Mouse (Mus musculus): ENCODE measurements around the gene Lrba. TPM values are rescaled to one million over a fixed set of nuclear protein-coding genes. Genes with fewer than 3 reads are reported as not detected.

Gene Lrba
- total and polyA plus RNA-seq, 3 experiments = 12.3 to 22.6 (median 13.8) TPM

- peak overlapping the region; percentile 83 for H3K4me2 ChIP-seq (ENCODE audit: insufficient read depth, low read depth, poor library complexity, severe bottlenecking)
- dilution Hi-C loops (cut with MboI; ENCODE audit: extremely low pct_ligation_motif_present, extremely low pct_unique_long_range_greater_than_20kb, low sequenced_read_pairs) = no loop called here
- no peak overlapping the region for H3K27ac ChIP-seq (ENCODE audit: insufficient read depth, low read depth)
Measured at GRCm38 (mm10) chr3:86210267-86210939, 14.1 kb upstream of the Lrba start.

DNA sequence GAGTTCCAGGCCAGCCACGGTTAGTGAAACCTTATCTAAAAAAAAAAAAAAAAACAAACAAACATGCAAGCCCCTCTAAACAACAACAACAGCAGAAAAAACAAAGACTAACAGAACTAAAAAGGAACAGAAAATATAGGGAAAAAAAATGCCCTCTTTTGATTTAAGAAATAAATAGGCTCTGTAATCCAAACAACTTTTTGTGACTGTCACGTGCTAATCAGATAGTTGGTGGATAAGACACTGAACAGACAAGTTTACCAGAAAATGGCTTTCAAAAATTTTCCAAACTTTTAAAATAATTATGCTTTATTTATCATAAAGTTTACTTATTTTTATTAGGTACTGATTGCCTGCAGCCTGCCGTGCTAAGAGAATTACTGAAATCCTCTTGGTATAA is 13.5 kb upstream of the Lrba start:
- no peaks in the 10 kb centered on the region for H3K79me2 ChIP-seq (replicated peaks; ENCODE audit: control insufficient read depth, extremely low read depth, insufficient read depth, poor library complexity, severe bottlenecking)
- H3K27ac ChIP-seq (ENCODE audit: insufficient read depth, low read depth) = no peak overlapping the region
- no peaks in the 10 kb centered on the region for H3K27me3 ChIP-seq (replicated peaks)
- no peak for TF ChIP-seq MXI1 (IDR thresholded peaks at IDR 0.05; ENCODE audit: low read depth, low read length)
- TF ChIP-seq RAD21 (IDR thresholded peaks at IDR 0.05; ENCODE audit: low read depth, low read length) = no peak
- no peak for TF ChIP-seq MEF2A (IDR thresholded peaks at IDR 0.05; ENCODE audit: borderline replicate concordance, low read depth, low read length)
- peak; percentile 65 for TF ChIP-seq ZNF384 (IDR thresholded peaks at IDR 0.05; ENCODE audit: low read depth, low read length)
- TF ChIP-seq ELF1 (IDR thresholded peaks at IDR 0.05; ENCODE audit: low read depth, low read length) = no peak
- no peak for TF ChIP-seq HCFC1 (IDR thresholded peaks at IDR 0.05; ENCODE audit: low read depth, low read length)
- no peaks in the 10 kb centered on the region for H3K36me3 ChIP-seq (replicated peaks in 1 of 2; ENCODE audit: control insufficient read depth in 1 of 2, insufficient read depth in 1 of 2, low read length in 1 of 2)
- peak overlapping the region; percentile 51 for H3K9ac ChIP-seq (ENCODE audit: insufficient read depth, low read depth)
- H3K4me1 ChIP-seq (ENCODE audit: control insufficient read depth in 1 of 2, insufficient read depth in 2 of 2) = peaks cover 10 to 35% of the 10 kb centered on the region in 2 experiments
- dilution Hi-C loops (cut with MboI; ENCODE audit: extremely low pct_ligation_motif_present, extremely low pct_unique_long_range_greater_than_20kb, low sequenced_read_pairs) = no loop called here
- H3K4me3 ChIP-seq (replicated peaks in 1 of 3; ENCODE audit: low read depth in 2 of 3, low read length in 2 of 3, poor library complexity in 1 of 3) = no peak overlapping the region
- in situ Hi-C loops (cut with MboI; ENCODE audit: low pct_ligation_motif_present, low pct_unique_long_range_greater_than_20kb, low sequenced_read_pairs) = no loop called here
- no peak for DNase-seq (ENCODE audit: extremely low read depth)
- no peaks in the 10 kb centered on the region for H3K9me3 ChIP-seq (replicated peaks; ENCODE audit: low read length)
- peak overlapping the region; percentile 83; the same call in 1 of the 2 replicates for H3K4me2 ChIP-seq (ENCODE audit: insufficient read depth, low read depth, poor library complexity, severe bottlenecking)

More at GRCm38 (mm10) chr3:86210267-86210939, 14.1 kb upstream of the Lrba start:
- Histone ChIP-seq H3K9ac (ENCODE audit: insufficient read depth, low read depth) (peak overlapping the region; percentile 51), H3K4me3 (replicated peaks in 1 of 3; ENCODE audit: low read depth in 2 of 3, low read length in 2 of 3, poor library complexity in 1 of 3) (no peak overlapping the region), H3K4me1 (ENCODE audit: control insufficient read depth in 1 of 2, insufficient read depth in 2 of 2) (peaks cover 6 to 32% of the 10 kb centered on the region in 2 experiments; a peak in 3 of 4 replicates), H3K27me3 (replicated peaks) (no peaks in the 10 kb centered on the region), H3K36me3 (replicated peaks in 1 of 2; ENCODE audit: control insufficient read depth in 1 of 2, insufficient read depth in 1 of 2, low read length in 1 of 2) (no peaks in the 10 kb centered on the region), H3K9me3 (replicated peaks; ENCODE audit: low read length) (no peaks in the 10 kb centered on the region), H3K79me2 (replicated peaks; ENCODE audit: control insufficient read depth, extremely low read depth, insufficient read depth, poor library complexity, severe bottlenecking) (no peaks in the 10 kb centered on the region)
- peak; percentile 51 for DNase-seq (ENCODE audit: extremely low read depth)
- TF ChIP-seq JUND (conservative IDR thresholded peaks at IDR 0.05; ENCODE audit: low read depth, low read length) (0 out of 2 replicates have a peak, but pooled peaks have one; percentile 22), POLR2A (IDR thresholded peaks at IDR 0.05; ENCODE audit: low read depth, low read length) (no peak), ZC3H11A (IDR thresholded peaks at IDR 0.05; ENCODE audit: low read depth, low read length) (no peak), CHD1 (IDR thresholded peaks at IDR 0.05; ENCODE audit: low read depth, low read length) (no peak), MXI1 (IDR thresholded peaks at IDR 0.05; ENCODE audit: low read depth, low read length) (no peak), MEF2A (IDR thresholded peaks at IDR 0.05; ENCODE audit: borderline replicate concordance, low read depth, low read length) (0 out of 2 replicates have a peak, but pooled peaks have one; percentile 10), SIN3A (IDR thresholded peaks at IDR 0.05; ENCODE audit: low read length) (no peak), EP300 (IDR thresholded peaks at IDR 0.05; ENCODE audit: low read length) (peak; percentile 49; the same call in 1 of the 2 replicates)
- in situ Hi-C loops (cut with MboI; ENCODE audit: low pct_ligation_motif_present, low pct_unique_long_range_greater_than_20kb, low sequenced_read_pairs) = no loop called here

DNA sequence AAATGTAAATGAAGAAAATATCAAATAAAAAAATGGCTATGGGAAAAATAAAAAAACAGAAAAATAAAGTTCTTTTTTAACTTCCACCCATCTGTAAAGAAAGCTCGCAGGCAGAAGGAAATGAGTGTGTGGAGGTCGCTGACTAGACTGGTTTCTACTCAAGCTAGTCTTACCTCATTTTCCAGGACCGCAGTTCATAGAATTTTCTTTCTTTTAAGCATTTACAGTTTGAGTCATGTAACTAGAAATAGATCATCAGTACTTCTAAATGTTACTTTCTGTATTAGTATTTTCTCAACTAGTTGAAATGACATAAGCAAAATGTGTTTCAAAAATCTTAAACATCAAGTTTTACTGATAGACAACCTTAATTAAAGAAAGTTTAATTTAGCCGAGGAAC is 10.2 kb upstream of the Lrba start:
- dilution Hi-C loops (cut with MboI; ENCODE audit: extremely low pct_ligation_motif_present, extremely low pct_unique_long_range_greater_than_20kb, low sequenced_read_pairs) (no loop called here), in situ Hi-C loops (cut with MboI; ENCODE audit: low pct_ligation_motif_present, low pct_unique_long_range_greater_than_20kb, low sequenced_read_pairs) (no loop called here)
- H3K9ac ChIP-seq (ENCODE audit: insufficient read depth, low read depth) = no peak overlapping the region
- H3K9me3 ChIP-seq (replicated peaks; ENCODE audit: low read length) = no peaks in the 10 kb centered on the region
- peaks cover 10 to 23% of the 10 kb centered on the region in 2 experiments for H3K4me1 ChIP-seq (ENCODE audit: control insufficient read depth in 1 of 2, insufficient read depth in 2 of 2)
- H3K4me3 ChIP-seq (replicated peaks in 1 of 3; ENCODE audit: low read depth in 2 of 3, low read length in 2 of 3, poor library complexity in 1 of 3) = no peak overlapping the region
- no peaks in the 10 kb centered on the region for H3K36me3 ChIP-seq (replicated peaks in 1 of 2; ENCODE audit: control insufficient read depth in 1 of 2, insufficient read depth in 1 of 2, low read length in 1 of 2)
- peak; percentile 79 for DNase-seq (ENCODE audit: extremely low read depth)
- no peaks in the 10 kb centered on the region for H3K79me2 ChIP-seq (replicated peaks; ENCODE audit: control insufficient read depth, extremely low read depth, insufficient read depth, poor library complexity, severe bottlenecking)
- H3K4me2 ChIP-seq (ENCODE audit: insufficient read depth, low read depth, poor library complexity, severe bottlenecking) = peak overlapping the region; percentile 37; the same call in 1 of the 2 replicates
- no peaks in the 10 kb centered on the region for H3K27me3 ChIP-seq (replicated peaks)
- H3K27ac ChIP-seq (ENCODE audit: insufficient read depth, low read depth) = no peak overlapping the region
- TF ChIP-seq MYC (IDR thresholded peaks at IDR 0.05; ENCODE audit: low read depth, low read length) = peak; percentile 87
- TF ChIP-seq RCOR1 (conservative IDR thresholded peaks at IDR 0.05; ENCODE audit: low read depth, low read length) = peak; percentile 87
- peak; percentile 99 for TF ChIP-seq JUND (conservative IDR thresholded peaks at IDR 0.05; ENCODE audit: low read depth, low read length)
- TF ChIP-seq SIN3A (IDR thresholded peaks at IDR 0.05; ENCODE audit: low read length) = 0 out of 2 replicates have a peak, but pooled peaks have one; percentile 46
- TF ChIP-seq RAD21 (IDR thresholded peaks at IDR 0.05; ENCODE audit: low read depth, low read length) = peak; percentile 8; the same call in 1 of the 2 replicates
- TF ChIP-seq CHD2 (IDR thresholded peaks at IDR 0.05; ENCODE audit: low read length) = peak; percentile 80
- no peak for TF ChIP-seq UBTF (IDR thresholded peaks at IDR 0.05; ENCODE audit: low read depth, low read length)
- TF ChIP-seq BHLHE40 (IDR thresholded peaks at IDR 0.05; ENCODE audit: low read depth, low read length) = peak; percentile 69
- TF ChIP-seq E2F4 (IDR thresholded peaks at IDR 0.05; ENCODE audit: insufficient replicate concordance, low read depth, low read length) = 0 out of 2 replicates have a peak, but pooled peaks have one; percentile 37
- peak; percentile 31 for TF ChIP-seq HCFC1 (IDR thresholded peaks at IDR 0.05; ENCODE audit: low read depth, low read length)
- no peak for TF ChIP-seq USF1 (IDR thresholded peaks at IDR 0.05; ENCODE audit: low read depth, low read length)
- TF ChIP-seq MXI1 (IDR thresholded peaks at IDR 0.05; ENCODE audit: low read depth, low read length) = no peak; the same call in 1 of the 2 replicates
- peak; percentile 100 for TF ChIP-seq MEF2A (IDR thresholded peaks at IDR 0.05; ENCODE audit: borderline replicate concordance, low read depth, low read length)
- no peak for TF ChIP-seq POLR2AphosphoS2 (IDR thresholded peaks at IDR 0.05; ENCODE audit: low read depth, low read length)
- peak; percentile 97 for TF ChIP-seq ETS1 (conservative IDR thresholded peaks at IDR 0.05; ENCODE audit: low read depth, low read length)
- TF ChIP-seq NELFE (IDR thresholded peaks at IDR 0.05; ENCODE audit: low read depth, low read length) = no peak
- peak; percentile 63 for TF ChIP-seq ZNF384 (IDR thresholded peaks at IDR 0.05; ENCODE audit: low read depth, low read length)
- TF ChIP-seq EP300 (IDR thresholded peaks at IDR 0.05; ENCODE audit: low read length) = peak; percentile 99

All from CH12.LX (cell line).